16 mouse cellular contexts compared by ENCODE assay signal in the genomic region with DNA sequence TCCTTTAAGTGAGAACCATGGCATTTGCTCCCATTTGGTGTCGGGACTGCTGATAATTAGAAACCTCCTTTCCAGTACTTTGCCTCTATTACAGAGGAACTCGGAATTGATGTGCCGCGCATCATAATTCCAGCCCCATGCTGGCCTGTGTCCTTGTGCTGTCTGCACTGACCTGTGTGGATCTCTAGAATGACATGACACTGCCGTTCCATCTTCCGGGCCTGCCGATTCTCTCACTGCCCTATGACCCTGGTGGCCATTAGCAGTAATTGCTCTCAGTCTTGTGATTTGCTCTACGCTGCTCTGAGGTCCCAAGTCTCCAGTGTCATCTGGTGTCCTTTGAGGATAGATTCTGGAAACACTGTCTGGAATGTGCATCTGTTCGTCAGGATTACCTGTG.
A peak's percentile ranks its signal among the peaks of the same experiment; 100 is the strongest.
DNase-seq lines count a peak whose midpoint lies in the region; ATAC-seq and TF ChIP-seq lines count a peak whose summit lies in the region.
"Had no signal": no experiment of that assay in that cellular context is flagged by ENCODE, and none has a peak within 500 bp of the region (broad histone marks: within the 10 kb centered on the region; RNA-seq: fewer than 3 reads in every experiment).

No protein-coding gene starts in this region.

- H3K4me1 ChIP-seq in kidney, adult 2 months (ENCODE audit: control insufficient read depth, insufficient read depth, low read length), result 0 out of 2 replicates have a peak, but pooled peaks cover 3% of the 10 kb centered on the region
- peaks cover 10% of the 10 kb centered on the region; the same call in 1 of the 2 replicates for H3K4me1 ChIP-seq in midbrain, embryonic 11.5 days (ENCODE audit: control insufficient read depth, insufficient read depth, low read length)
- peaks cover 6% of the 10 kb centered on the region for H3K4me1 ChIP-seq in midbrain, embryonic 16.5 days (ENCODE audit: control insufficient read depth, insufficient read depth, low read length)

- no peak overlapping the region for H3K4me2 ChIP-seq in midbrain, embryonic 11.5 days
- no peak overlapping the region for H3K4me2 ChIP-seq in midbrain, embryonic 16.5 days (ENCODE audit: low read length)
- H3K4me2 ChIP-seq: liver, embryonic 12.5 days; midbrain, embryonic 15.5 days; neural tube, embryonic 12.5 days had no signal

- H3K36me3 ChIP-seq in kidney, adult 2 months (ENCODE audit: control insufficient read depth, insufficient read depth, low read length), result no peaks in the 10 kb centered on the region
- H3K36me3 ChIP-seq in midbrain, embryonic 11.5 days (ENCODE audit: control insufficient read depth, insufficient read depth, low read length), result no peaks in the 10 kb centered on the region
- no peaks in the 10 kb centered on the region for H3K36me3 ChIP-seq in midbrain, embryonic 16.5 days (ENCODE audit: control insufficient read depth, insufficient read depth, low read length)
- H3K36me3 ChIP-seq: heart, embryonic 10.5 days; liver, embryonic 12.5 days; midbrain, embryonic 15.5 days; neural tube, embryonic 12.5 days had no signal

- no peak for TF ChIP-seq POLR2A in kidney, adult 2 months (IDR thresholded peaks at IDR 0.05; ENCODE audit: low read depth, low read length)

- H3K9me3 ChIP-seq in midbrain, embryonic 11.5 days (ENCODE audit: control insufficient read depth, low read length), result no peaks in the 10 kb centered on the region; the same call in 1 of the 2 replicates
- no peaks in the 10 kb centered on the region for H3K9me3 ChIP-seq in midbrain, embryonic 16.5 days (replicated peaks; ENCODE audit: control insufficient read depth, low read length, poor library complexity, severe bottlenecking)
- H3K9me3 ChIP-seq: heart, embryonic 10.5 days; liver, embryonic 12.5 days; midbrain, embryonic 15.5 days; neural tube, embryonic 12.5 days had no signal

- no peak overlapping the region for H3K27ac ChIP-seq in kidney, adult 2 months (ENCODE audit: insufficient read depth, low read depth, low read length)
- no peak overlapping the region for H3K27ac ChIP-seq in midbrain, embryonic 11.5 days (ENCODE audit: low read depth, low read length)
- H3K27ac ChIP-seq in midbrain, embryonic 16.5 days (ENCODE audit: low read length), result no peak overlapping the region
- H3K27ac ChIP-seq: heart, embryonic 10.5 days; liver, embryonic 12.5 days; macrophage; midbrain, embryonic 15.5 days; neural tube, embryonic 12.5 days had no signal

- WGBS in kidney, adult 2 months, result 57% methylated on average over 9 of the region's 9 CpGs
- WGBS in midbrain, embryonic 11.5 days, result 84% methylated on average over 9 of the region's 9 CpGs
- WGBS in midbrain, embryonic 16.5 days, result 77% methylated on average over 9 of the region's 9 CpGs

- peak; percentile 22 for DNase-seq in kidney, adult 2 months
- no peak for DNase-seq in kidney, adult 11 months
- peak; percentile 72 for DNase-seq in midbrain, embryonic 11.5 days (ENCODE audit: low spot score, missing footprints)
- peak; percentile 59 for DNase-seq in embryo, embryonic 10 days (ENCODE audit: low spot score)
- no peak for DNase-seq in adrenal gland, postnatal 4 days (ENCODE audit: low spot score in 2 of 2)
- no peak for DNase-seq in T-cell, adult 2 months (ENCODE audit: low spot score)
- DNase-seq: cerebellum, adult 2 months; heart, postnatal 36 days; kidney, postnatal 25 days had no signal

- no peak overlapping the region for H3K4me3 ChIP-seq in kidney, adult 2 months (ENCODE audit: insufficient read depth, low read depth, low read length)
- no peak overlapping the region for H3K4me3 ChIP-seq in midbrain, embryonic 11.5 days (ENCODE audit: low read depth, low read length)
- no peak overlapping the region for H3K4me3 ChIP-seq in midbrain, embryonic 16.5 days (ENCODE audit: low read depth, low read length)
- H3K4me3 ChIP-seq: heart, embryonic 10.5 days; liver, embryonic 12.5 days; midbrain, embryonic 15.5 days; neural tube, embryonic 12.5 days had no signal

- no peak for TF ChIP-seq CTCF in kidney, adult 2 months (conservative IDR thresholded peaks at IDR 0.05; ENCODE audit: insufficient read depth, insufficient read length, low read depth, low read length)

- ATAC-seq in midbrain, embryonic 11.5 days (ENCODE audit: low FRiP score), result 0 out of 2 replicates have a peak, but pooled peaks have one; percentile 17
- no peak for ATAC-seq in midbrain, embryonic 16.5 days
- ATAC-seq: forebrain, embryonic 16.5 days; liver, embryonic 12.5 days; midbrain, embryonic 15.5 days had no signal

- no peak overlapping the region for H3K9ac ChIP-seq in midbrain, embryonic 11.5 days (ENCODE audit: low read length)
- H3K9ac ChIP-seq in midbrain, embryonic 16.5 days (ENCODE audit: low read depth, low read length), result no peak overlapping the region
- H3K9ac ChIP-seq: liver, embryonic 12.5 days; midbrain, embryonic 15.5 days; neural tube, embryonic 12.5 days had no signal

- H3K27me3 ChIP-seq in kidney, adult 2 months (replicated peaks; ENCODE audit: control insufficient read depth, insufficient read depth, low read length), result no peaks in the 10 kb centered on the region
- H3K27me3 ChIP-seq in midbrain, embryonic 11.5 days (ENCODE audit: control insufficient read depth, insufficient read depth, low read length), result peaks cover 13% of the 10 kb centered on the region
- H3K27me3 ChIP-seq in midbrain, embryonic 16.5 days (ENCODE audit: control insufficient read depth, insufficient read depth, low read depth, low read length), result no peaks in the 10 kb centered on the region
- H3K27me3 ChIP-seq: liver, embryonic 12.5 days; neural tube, embryonic 12.5 days had no signal

Comparison
In these comparisons a context has a peak if more than half of its experiments do, and no peak if none do; other contexts are left out.
1. DNase-seq: peak in kidney, adult 2 months (single experiment), midbrain, embryonic 11.5 days (single experiment) and embryo, embryonic 10 days (single experiment); none in kidney, adult 11 months (single experiment), adrenal gland, postnatal 4 days (0 of 2) and T-cell, adult 2 months (single experiment).